Mouse (Mus musculus) ES-CJ7 (cell line): ENCODE results near the gene Pspc1.

Experiments used
- DNase-seq: peaks from one replicate; pipeline ENCODE4 v3.0.0; 2011; ENCODE audit warnings: low read depth, low spot score

Gene Pspc1

DNA sequence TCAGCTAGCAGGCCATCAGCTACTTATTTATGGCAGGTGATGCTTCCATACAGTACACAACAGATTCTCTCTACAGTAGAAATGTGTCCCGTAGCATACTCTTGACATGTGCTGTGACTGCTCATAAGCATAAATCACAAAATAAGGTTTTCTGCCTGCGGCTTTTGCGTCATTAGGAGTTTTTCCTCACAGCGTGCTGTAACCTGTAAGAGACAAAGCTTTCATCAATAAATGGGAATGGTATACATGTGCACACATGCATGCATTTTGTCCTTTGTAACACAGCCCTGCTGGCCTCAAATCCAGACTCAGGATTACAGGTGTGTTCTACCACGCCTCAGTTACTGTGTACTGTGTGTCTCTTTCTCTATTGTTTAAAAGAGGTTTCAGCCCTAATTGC, 80.3 kb downstream of the Pspc1 start:
- no peak for DNase-seq

DNA sequence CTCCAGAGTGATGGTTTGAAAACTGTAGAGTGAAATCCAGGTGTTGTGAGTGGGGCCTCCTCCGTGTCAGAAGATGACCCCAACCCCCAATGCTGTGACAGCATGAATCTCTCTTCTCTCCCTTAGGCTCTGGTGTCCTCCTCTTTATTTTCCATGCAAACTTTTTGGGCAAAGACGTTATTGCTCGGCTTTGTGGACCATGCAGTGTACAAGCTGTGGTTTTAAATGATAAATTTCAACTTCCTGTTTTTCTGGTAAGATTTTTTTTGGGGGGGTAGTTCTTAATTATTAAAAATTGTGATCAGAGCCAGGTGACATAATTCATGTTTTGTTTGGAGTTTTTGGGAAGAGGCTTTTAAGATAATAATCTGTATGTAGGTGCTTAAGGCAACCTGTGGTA, 82.6 kb downstream of the Pspc1 start:
- no peak for DNase-seq

DNA sequence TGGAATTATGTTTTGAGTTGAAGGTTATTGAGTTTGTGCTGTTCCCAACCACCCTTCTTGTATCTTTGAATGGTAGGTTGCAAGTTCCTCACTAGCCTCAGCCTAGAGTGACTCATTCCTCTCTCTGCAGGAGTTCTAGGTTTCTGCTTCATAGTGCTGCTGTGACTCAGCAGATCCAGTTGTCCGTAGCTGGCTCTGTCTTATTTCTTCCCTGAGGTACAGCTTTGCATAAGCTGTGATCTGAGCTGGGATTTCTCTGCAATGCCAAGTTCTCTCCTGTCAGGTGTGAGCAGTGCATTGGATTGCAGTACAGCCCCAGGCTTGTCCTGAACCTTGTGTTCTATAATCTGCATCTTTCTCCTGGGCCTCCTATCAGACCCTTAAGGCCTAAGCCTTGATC, 88.3 kb downstream of the Pspc1 start:
- no peak for DNase-seq

DNA sequence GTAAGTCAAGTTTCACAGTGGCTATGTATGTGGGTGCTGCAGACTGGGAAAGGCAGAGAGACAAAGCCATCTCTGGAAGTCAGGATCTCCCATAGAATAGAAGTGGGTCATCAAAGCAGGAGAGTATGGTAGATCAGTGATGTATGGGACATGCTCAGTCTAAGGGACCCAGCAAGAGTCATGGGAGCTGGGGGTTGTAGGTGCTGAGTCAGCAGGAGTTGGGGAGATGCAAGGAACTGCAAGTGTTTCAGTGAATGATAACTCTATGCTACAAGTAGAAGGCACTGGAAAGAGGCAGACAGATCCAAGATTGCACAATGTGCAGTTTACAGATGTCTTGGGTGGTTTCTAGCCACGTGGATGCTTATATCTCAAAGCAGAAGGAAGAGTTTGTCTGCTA, 89.0 kb downstream of the Pspc1 start:
- DNase-seq, result no peak

DNA sequence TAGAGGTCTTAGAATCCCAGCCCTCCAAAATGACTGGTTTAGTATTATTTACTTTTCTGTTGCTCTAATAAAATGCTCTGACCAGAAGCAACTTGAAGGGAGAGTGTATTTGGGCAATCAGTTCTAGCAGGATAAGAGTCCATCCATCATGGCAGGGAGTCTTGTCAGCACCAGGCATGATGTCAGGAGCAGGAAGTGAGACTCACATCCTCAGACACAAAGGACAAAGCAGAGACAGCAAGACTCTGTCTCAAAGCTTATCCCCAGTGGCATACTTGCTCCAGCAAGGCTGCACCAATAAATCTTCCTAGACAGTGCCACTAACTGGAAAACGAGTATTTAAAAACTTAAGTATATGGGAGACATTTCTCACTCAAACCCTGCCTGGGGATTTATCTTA, 92.7 kb downstream of the Pspc1 start:
- DNase-seq, result no peak
